Mouse (Mus musculus) embryonic facial prominence, embryonic 14.5 days (tissue): ENCODE measurements around the gene Slc27a5. TPM values are rescaled to one million over a fixed set of nuclear protein-coding genes. Genes with fewer than 3 reads are reported as not detected.

Experiments used
- ATAC-seq: fragments of 200-750 bp; cut with Nextera tagmentation; 2 replicates; pipeline ENCODE4 v1.8.0; 2017; ENCODE audit warnings: low read depth, moderate number of reproducible peaks, moderate TSS enrichment
- DNase-seq: peaks from one replicate; pipeline ENCODE4 v3.0.0-alpha.2; 2015; ENCODE audit warnings: low spot score
- H3K27ac ChIP-seq: fragments of 300-500 bp; sonication (generic); replicated peaks from 2 replicates; pipeline ENCODE4 v1.5.1; 2014; ENCODE audit warnings: low read depth, mild to moderate bottlenecking, low read length, moderate library complexity
- H3K27me3 ChIP-seq: fragments of 300-500 bp; sonication (generic); replicated peaks from 2 replicates; pipeline ENCODE4 v1.6.1; 2014; ENCODE audit warnings: low read length; ENCODE audit not compliant: control insufficient read depth, insufficient read depth
- H3K36me3 ChIP-seq: fragments of 300-500 bp; sonication (generic); 2 replicates; pipeline ENCODE4 v1.6.1; 2014; ENCODE audit warnings: low read length, mixed read lengths; ENCODE audit not compliant: control insufficient read depth, insufficient read depth
- H3K4me1 ChIP-seq: fragments of 300-500 bp; sonication (generic); 2 replicates; pipeline ENCODE4 v1.6.1; 2014; ENCODE audit warnings: antibody characterized with exemption, low read length; ENCODE audit not compliant: control insufficient read depth, insufficient read depth
- H3K4me2 ChIP-seq: fragments of 300-500 bp; sonication (generic); 2 replicates; pipeline ENCODE4 v1.6.1; 2014; ENCODE audit warnings: low read depth, mild to moderate bottlenecking, low read length, moderate library complexity, mixed read lengths
- H3K4me3 ChIP-seq: fragments of 300-500 bp; sonication (generic); 2 replicates; pipeline ENCODE4 v1.5.1; 2014; ENCODE audit warnings: low read depth, mild to moderate bottlenecking, low read length
- H3K9ac ChIP-seq: fragments of 300-500 bp; sonication (generic); 2 replicates; pipeline ENCODE4 v1.6.1; 2014; ENCODE audit warnings: low read depth, mild to moderate bottlenecking, low read length, moderate library complexity, mixed read lengths
- H3K9me3 ChIP-seq: fragments of 300-500 bp; sonication (generic); 2 replicates; pipeline ENCODE4 v1.6.1; 2016; ENCODE audit warnings: low read length; ENCODE audit not compliant: control insufficient read depth
- WGBS: fragments of 180-500 bp; shearing (Covaris S2); extraction: QIAGEN DNeasy Blood & Tissue Kit; methylation state at CpG from one replicate; pipeline ENCODE4 v1.1.7; 2014; 5-methylcytosine and 5-hydroxymethylcytosine counted together
- polyA plus RNA-seq: library from polyadenylated mRNA; unstranded; fragments of >200 nt; fragmentation: Nextera tagmentation; extraction: Ambion mirVana; gene quantifications from 2 replicates; pipeline ENCODE4 v1.2.1, GENCODE M21; 2014

The Slc27a5 gene
- polyA plus RNA-seq, 1 experiment from 2014 or later, result not detected

DNA sequence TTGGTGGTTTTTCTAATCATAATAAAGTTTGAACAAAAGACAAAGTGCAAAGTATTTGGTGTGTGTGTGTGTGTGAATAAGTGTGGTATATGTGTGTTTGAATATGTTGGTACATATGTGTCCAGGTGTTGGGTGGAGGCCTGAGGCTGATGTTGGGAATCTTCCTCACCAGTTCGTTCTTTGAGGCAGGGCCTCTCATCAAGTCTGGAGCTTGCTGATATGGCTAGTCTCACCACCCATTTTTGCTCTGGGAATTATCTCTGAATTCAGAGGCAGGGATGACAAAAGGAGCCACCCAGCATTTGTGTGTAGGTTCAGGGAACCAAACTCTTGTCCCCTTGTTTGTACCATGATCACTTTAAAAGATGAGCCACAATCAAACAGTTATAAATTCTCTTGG, 12.3 kb downstream of the Slc27a5 start:
- H3K36me3 ChIP-seq, result peaks cover 10% of the 10 kb centered on the region; the same call in 1 of the 2 replicates
- no peak overlapping the region for H3K9ac ChIP-seq
- WGBS, result 80% methylated on average over 1 of the region's 1 CpGs
- no peaks in the 10 kb centered on the region for H3K9me3 ChIP-seq
- H3K27ac ChIP-seq, result no peak overlapping the region
- DNase-seq, result no peak
- no peak overlapping the region for H3K4me3 ChIP-seq
- H3K4me1 ChIP-seq, result no peaks in the 10 kb centered on the region
- no peak for ATAC-seq
- H3K27me3 ChIP-seq, result no peaks in the 10 kb centered on the region
- H3K4me2 ChIP-seq, result no peak overlapping the region

DNA sequence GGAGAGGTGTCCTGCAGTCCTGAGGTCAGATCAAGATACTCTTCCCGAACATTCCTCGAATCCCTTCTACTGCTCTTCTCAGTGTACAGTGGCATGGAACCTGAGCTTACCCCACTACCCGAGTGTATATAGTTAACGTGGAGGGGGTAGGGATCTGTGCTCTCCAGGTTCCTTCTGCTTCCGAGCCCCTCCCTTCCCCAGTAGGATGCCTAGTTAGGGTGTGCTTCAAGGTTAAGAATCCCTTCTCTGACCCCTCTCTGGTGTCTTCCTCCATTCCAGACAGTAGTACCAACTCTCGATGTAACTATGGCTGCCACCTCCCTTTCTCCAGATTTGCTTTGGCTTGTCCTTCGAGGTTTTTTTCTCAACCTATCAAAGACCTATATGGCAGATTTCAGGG, 17.7 kb downstream of the Slc27a5 start:
- H3K9ac ChIP-seq, result no peak overlapping the region
- no peaks in the 10 kb centered on the region for H3K27me3 ChIP-seq
- H3K4me2 ChIP-seq, result no peak overlapping the region
- no peaks in the 10 kb centered on the region for H3K9me3 ChIP-seq
- H3K4me1 ChIP-seq, result peaks cover 4% of the 10 kb centered on the region; the same call in 1 of the 2 replicates
- peaks cover 10% of the 10 kb centered on the region; the same call in 1 of the 2 replicates for H3K36me3 ChIP-seq
- DNase-seq, result no peak
- no peak overlapping the region for H3K27ac ChIP-seq
- ATAC-seq, result no peak
- H3K4me3 ChIP-seq, result no peak overlapping the region
- WGBS, result 84% methylated on average over 7 of the region's 7 CpGs

DNA sequence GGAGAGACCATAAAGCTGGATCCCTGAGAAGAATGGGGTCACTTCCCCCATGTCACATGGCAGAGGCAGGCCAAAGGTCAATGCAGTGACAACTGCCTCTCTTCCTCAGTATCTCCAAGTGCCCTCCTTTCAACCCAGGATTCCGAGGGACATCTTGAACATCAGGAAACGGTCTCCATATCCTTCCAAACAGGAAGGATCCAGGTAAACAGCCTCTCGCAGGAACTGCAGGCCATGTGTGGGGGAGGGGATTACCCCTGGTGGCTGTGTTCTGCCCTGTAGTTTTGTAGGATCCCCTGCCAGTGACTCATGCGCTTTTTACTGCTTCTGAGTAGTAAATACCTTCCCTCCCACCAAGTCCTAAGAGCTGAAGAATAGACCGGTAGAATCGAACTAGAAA, 18.2 kb downstream of the Slc27a5 start:
- no peak overlapping the region for H3K4me3 ChIP-seq
- H3K4me1 ChIP-seq, result peaks cover 4% of the 10 kb centered on the region; the same call in 1 of the 2 replicates
- H3K9ac ChIP-seq, result no peak overlapping the region
- no peak overlapping the region for H3K4me2 ChIP-seq
- no peaks in the 10 kb centered on the region for H3K9me3 ChIP-seq
- H3K36me3 ChIP-seq, result peaks cover 10% of the 10 kb centered on the region; the same call in 1 of the 2 replicates
- 74% methylated on average over 6 of the region's 6 CpGs for WGBS
- DNase-seq (no peak), ATAC-seq (no peak)
- H3K27me3 ChIP-seq, result no peaks in the 10 kb centered on the region
- H3K27ac ChIP-seq, result no peak overlapping the region

- DNase-seq (no peak), ATAC-seq (no peak)
- peaks cover 10% of the 10 kb centered on the region; the same call in 1 of the 2 replicates for H3K36me3 ChIP-seq
- peak overlapping the region; percentile 93 for H3K27ac ChIP-seq
- 83% methylated on average over 18 of the region's 18 CpGs for WGBS
- H3K9me3 ChIP-seq, result no peaks in the 10 kb centered on the region
- H3K4me3 ChIP-seq, result peak overlapping the region; percentile 50; the same call in 1 of the 2 replicates
- H3K4me2 ChIP-seq, result peak overlapping the region; percentile 71
- H3K9ac ChIP-seq, result peak overlapping the region; percentile 65; the same call in 1 of the 2 replicates
- H3K4me1 ChIP-seq, result peaks cover 4% of the 10 kb centered on the region; the same call in 1 of the 2 replicates
- H3K27me3 ChIP-seq, result no peaks in the 10 kb centered on the region
Measured at GRCm38 (mm10) chr7:12978931-12979722, 18.9 kb downstream of the Slc27a5 start.

DNA sequence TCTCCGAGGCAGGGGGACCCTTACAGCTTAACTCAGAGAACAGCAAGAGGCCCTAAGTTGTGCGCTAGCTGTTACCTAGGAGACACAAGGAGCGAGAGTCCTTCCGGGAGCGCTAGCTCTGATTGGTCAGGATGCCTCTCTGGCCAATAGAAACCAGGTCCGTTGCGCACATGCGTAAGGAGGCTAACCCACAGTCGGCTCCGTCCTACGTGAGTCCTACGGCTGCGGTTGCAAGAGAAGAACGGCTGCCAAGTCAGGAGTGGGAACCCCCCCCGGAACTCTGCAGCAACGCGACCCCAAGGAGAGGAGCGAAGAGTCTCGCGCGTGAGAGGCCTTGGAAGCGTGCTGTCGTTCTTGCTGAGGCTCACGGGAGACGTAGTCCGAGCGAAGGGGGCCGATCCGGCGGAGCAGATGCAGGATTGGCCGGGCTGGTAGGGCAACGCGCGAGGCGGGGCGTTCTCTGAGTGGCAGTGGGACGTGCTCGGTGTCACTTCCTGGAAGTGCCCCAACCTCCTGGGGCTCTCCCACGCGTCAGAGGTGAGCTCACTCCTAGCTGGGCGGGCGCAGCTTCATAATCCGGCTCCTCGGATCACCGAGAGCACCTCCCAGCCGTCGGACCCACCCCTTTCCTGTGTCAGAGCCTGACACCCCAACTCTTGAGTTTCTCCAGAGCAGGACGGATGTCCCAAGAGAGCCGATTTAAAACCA, 20.2 kb downstream of the Slc27a5 start, which contains the start of gene Zfp446:
Gene Zfp446, plus strand, starts transcription at position 167 of the 708 bp plus-strand sequence.
- Histone ChIP-seq H3K27me3 (no peaks in the 10 kb centered on the region), H3K36me3 (peaks cover 10% of the 10 kb centered on the region; the same call in 1 of the 2 replicates), H3K4me1 (peaks cover 4% of the 10 kb centered on the region; the same call in 1 of the 2 replicates), H3K4me2 (peak within 1 kb of the TSS; percentile 71), H3K4me3 (peak within 1 kb of the TSS; percentile 50), H3K9ac (peak within 1 kb of the TSS; percentile 65), H3K9me3 (no peaks in the 10 kb centered on the region), H3K27ac (peak within 1 kb of the TSS; percentile 93)
- DNase-seq, result peak; percentile 99
- ATAC-seq, result peak; percentile 98
- under 1% methylated on average over 36 of the region's 49 CpGs for WGBS

DNA sequence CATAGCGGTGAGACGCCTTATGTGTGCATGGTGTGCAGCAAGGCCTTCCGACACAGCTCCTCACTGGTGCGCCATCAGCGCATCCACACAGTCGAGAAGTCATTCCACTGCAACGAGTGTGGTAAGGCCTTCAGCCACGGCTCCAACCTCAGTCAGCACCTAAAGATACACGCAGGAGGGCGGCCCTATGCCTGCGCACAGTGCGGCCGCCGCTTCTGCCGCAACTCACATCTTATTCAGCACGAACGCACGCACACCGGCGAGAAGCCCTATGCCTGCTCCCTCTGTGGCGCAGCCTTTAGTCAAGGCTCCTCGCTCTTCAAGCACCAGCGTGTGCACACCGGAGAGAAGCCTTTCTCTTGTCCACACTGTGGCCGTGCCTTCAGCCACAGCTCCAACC, 27.1 kb downstream of the Slc27a5 start:
- H3K27me3 ChIP-seq, result no peaks in the 10 kb centered on the region
- H3K9me3 ChIP-seq, result no peaks in the 10 kb centered on the region
- WGBS, result 92% methylated on average over 25 of the region's 25 CpGs
- no peak overlapping the region for H3K4me2 ChIP-seq
- H3K9ac ChIP-seq, result no peak overlapping the region
- DNase-seq (no peak), ATAC-seq (no peak)
- H3K27ac ChIP-seq, result no peak overlapping the region
- peaks cover 10% of the 10 kb centered on the region for H3K4me1 ChIP-seq
- H3K36me3 ChIP-seq, result peaks cover 39% of the 10 kb centered on the region
- no peak overlapping the region for H3K4me3 ChIP-seq

- Histone ChIP-seq H3K27ac (peak overlapping the region; percentile 91), H3K4me1 (peaks cover 18% of the 10 kb centered on the region), H3K36me3 (peaks cover 27% of the 10 kb centered on the region), H3K4me2 (peak overlapping the region; percentile 67), H3K4me3 (peak overlapping the region; percentile 83), H3K27me3 (no peaks in the 10 kb centered on the region), H3K9ac (peak overlapping the region; percentile 89), H3K9me3 (no peaks in the 10 kb centered on the region)
- peak; percentile 51 for ATAC-seq
- DNase-seq, result peak; percentile 29
- WGBS, result under 1% methylated on average over 29 of the region's 29 CpGs
Measured at GRCm38 (mm10) chr7:12966104-12966845, 31.7 kb downstream of the Slc27a5 start.

DNA sequence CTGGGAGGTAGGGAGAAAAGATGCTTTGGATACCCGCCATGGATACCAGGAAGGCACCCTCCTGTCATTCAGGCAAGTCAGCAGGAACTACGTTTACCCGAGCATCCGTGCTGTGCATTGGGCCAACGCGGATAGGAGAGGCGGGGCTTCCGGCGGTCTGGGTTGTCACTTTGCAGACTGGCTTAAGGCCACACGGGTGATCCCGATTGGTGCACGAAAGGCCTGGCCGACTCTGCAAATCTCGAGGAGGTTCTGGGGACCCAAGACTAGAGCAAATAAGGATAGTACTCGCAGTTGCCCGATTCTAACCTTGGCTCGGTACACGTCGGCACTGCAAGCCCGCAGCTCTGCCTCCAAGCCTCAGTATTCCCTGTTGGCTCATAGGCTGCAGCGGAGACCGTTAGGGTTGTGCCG, 32.3 kb downstream of the Slc27a5 start, which contains the start of gene Zfp324:
Gene Zfp324, plus strand, starts transcription at position 161 of the 414 bp plus-strand sequence.
- Histone ChIP-seq H3K9me3 (no peaks in the 10 kb centered on the region), H3K4me2 (peak within 1 kb of the TSS; percentile 67), H3K9ac (peak within 1 kb of the TSS; percentile 89), H3K4me1 (peaks cover 18% of the 10 kb centered on the region), H3K27me3 (no peaks in the 10 kb centered on the region), H3K27ac (peak within 1 kb of the TSS; percentile 91), H3K36me3 (peaks cover 21% of the 10 kb centered on the region), H3K4me3 (peak within 1 kb of the TSS; percentile 83)
- under 1% methylated on average over 23 of the region's 23 CpGs for WGBS
- DNase-seq (peak; percentile 96), ATAC-seq (peak; percentile 94)
